Mouse (Mus musculus): ENCODE results near the gene Tpx2. TPM values are rescaled to one million over a fixed set of nuclear protein-coding genes. Genes with fewer than 3 reads are reported as not detected.

Tpx2 gene
- polyA plus RNA-seq, 1 experiment from 2014 or later = 17.7 TPM

DNA sequence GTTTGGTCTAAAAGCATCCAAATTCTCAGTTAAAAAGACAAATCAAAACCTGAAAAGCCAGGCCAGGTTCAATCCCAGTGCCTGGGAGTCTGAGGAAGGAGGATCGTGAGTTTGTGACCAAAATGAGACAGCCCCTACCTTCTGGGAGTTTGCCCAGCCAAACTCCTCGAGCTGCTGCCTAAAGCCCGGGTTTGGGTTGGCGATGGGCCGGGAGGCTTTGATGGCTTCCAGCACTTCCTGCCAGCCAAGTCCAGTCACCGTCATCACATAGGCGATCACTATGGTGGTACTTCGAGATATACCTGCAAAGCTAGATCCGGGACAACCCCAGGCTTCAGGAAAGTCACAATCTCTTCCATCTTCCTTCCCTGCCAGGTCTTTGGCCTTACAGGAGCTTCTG is 96.2 kb downstream of the Tpx2 start:
- Histone ChIP-seq H3K4me3 (ENCODE audit: low read depth, low read length) (no peak overlapping the region), H3K9ac (ENCODE audit: low read length) (no peak overlapping the region), H3K36me3 (ENCODE audit: control insufficient read depth, insufficient read depth, low read length) (no peaks in the 10 kb centered on the region), H3K9me3 (ENCODE audit: control insufficient read depth, low read length) (no peaks in the 10 kb centered on the region), H3K4me2 (replicated peaks; ENCODE audit: low read depth) (no peak overlapping the region), H3K27ac (replicated peaks) (no peak overlapping the region), H3K4me1 (replicated peaks; ENCODE audit: control insufficient read depth, insufficient read depth) (no peaks in the 10 kb centered on the region), H3K27me3 (ENCODE audit: control insufficient read depth, insufficient read depth, low read length) (peaks cover 20% of the 10 kb centered on the region; the same call in 1 of the 2 replicates)
- no peak for DNase-seq (ENCODE audit: low spot score)
- TF ChIP-seq CTCF (IDR thresholded peaks at IDR 0.05; ENCODE audit: low read depth) (no peak), EP300 (optimal IDR thresholded peaks at IDR 0.05) (no peak)
- no peak for ATAC-seq (ENCODE audit: low FRiP score, low TSS enrichment)
- WGBS = 64% methylated on average over 9 of the region's 9 CpGs

Small RNA genes lying within 50 kb of the gene (microRNA-seq; reads per million reads assigned to microRNA genes)
- gene Mir5622 = not detected

Other genes starting within 250 kb of the Tpx2 start
- gene Defb45, start 248.6 kb upstream of the Tpx2 start, polyA plus RNA-seq (2015; fragmentation: Nextera tagmentation; extraction: Ambion mirVana) = not detected in 2 replicates
- gene Defb36, start 243.6 kb upstream of the Tpx2 start, polyA plus RNA-seq (2015; fragmentation: Nextera tagmentation; extraction: Ambion mirVana) = 0.23 TPM in 1 of 2 replicates, not detected in the other
- 0.73 and 1.7 TPM in 2 replicates for gene Defb25, start 224.9 kb upstream of the Tpx2 start, polyA plus RNA-seq (2015; fragmentation: Nextera tagmentation; extraction: Ambion mirVana)
- gene Rem1, start 221.0 kb upstream of the Tpx2 start, polyA plus RNA-seq (2015; fragmentation: Nextera tagmentation; extraction: Ambion mirVana) = 17.2 and 19.7 TPM in 2 replicates
- gene H13, start 178.5 kb upstream of the Tpx2 start, polyA plus RNA-seq (2015; fragmentation: Nextera tagmentation; extraction: Ambion mirVana) = 110 and 121 TPM in 2 replicates
- gene Mcts2, start 160.9 kb upstream of the Tpx2 start, polyA plus RNA-seq (2015; fragmentation: Nextera tagmentation; extraction: Ambion mirVana) = 22.9 and 23.4 TPM in 2 replicates
- gene Id1, start 111.7 kb upstream of the Tpx2 start, polyA plus RNA-seq (2015; fragmentation: Nextera tagmentation; extraction: Ambion mirVana) = 191 and 228 TPM in 2 replicates
- 9.8 and 10.6 TPM in 2 replicates for gene Cox4i2, start 93.8 kb upstream of the Tpx2 start, polyA plus RNA-seq (2015; fragmentation: Nextera tagmentation; extraction: Ambion mirVana)
- gene Bcl2l1, start 16.2 kb upstream of the Tpx2 start, polyA plus RNA-seq (2015; fragmentation: Nextera tagmentation; extraction: Ambion mirVana) = 45.6 and 48.7 TPM in 2 replicates
- gene Mylk2, start 63.4 kb downstream of the Tpx2 start, polyA plus RNA-seq (2015; fragmentation: Nextera tagmentation; extraction: Ambion mirVana) = 0.02 TPM in 1 of 2 replicates, not detected in the other
- 2.3 and 2.6 TPM in 2 replicates for gene Foxs1, start 85.2 kb downstream of the Tpx2 start, polyA plus RNA-seq (2015; fragmentation: Nextera tagmentation; extraction: Ambion mirVana)
- 0.27 and 0.36 TPM in 2 replicates for gene Dusp15, start 103.7 kb downstream of the Tpx2 start, polyA plus RNA-seq (2015; fragmentation: Nextera tagmentation; extraction: Ambion mirVana)
- gene Ttll9, start 114.5 kb downstream of the Tpx2 start, polyA plus RNA-seq (2015; fragmentation: Nextera tagmentation; extraction: Ambion mirVana) = not detected in 2 replicates
- gene Pdrg1, start 167.5 kb downstream of the Tpx2 start, polyA plus RNA-seq (2015; fragmentation: Nextera tagmentation; extraction: Ambion mirVana) = 66.0 and 66.8 TPM in 2 replicates
- 0.04 TPM in 1 of 2 replicates, not detected in the other for gene Xkr7, start 183.9 kb downstream of the Tpx2 start, polyA plus RNA-seq (2015; fragmentation: Nextera tagmentation; extraction: Ambion mirVana)
- 1.1 and 1.2 TPM in 2 replicates for gene Ccm2l, start 218.0 kb downstream of the Tpx2 start, polyA plus RNA-seq (2015; fragmentation: Nextera tagmentation; extraction: Ambion mirVana)